Comparison of ENCODE assay signal across 13 mouse cellular contexts in the genomic region with DNA sequence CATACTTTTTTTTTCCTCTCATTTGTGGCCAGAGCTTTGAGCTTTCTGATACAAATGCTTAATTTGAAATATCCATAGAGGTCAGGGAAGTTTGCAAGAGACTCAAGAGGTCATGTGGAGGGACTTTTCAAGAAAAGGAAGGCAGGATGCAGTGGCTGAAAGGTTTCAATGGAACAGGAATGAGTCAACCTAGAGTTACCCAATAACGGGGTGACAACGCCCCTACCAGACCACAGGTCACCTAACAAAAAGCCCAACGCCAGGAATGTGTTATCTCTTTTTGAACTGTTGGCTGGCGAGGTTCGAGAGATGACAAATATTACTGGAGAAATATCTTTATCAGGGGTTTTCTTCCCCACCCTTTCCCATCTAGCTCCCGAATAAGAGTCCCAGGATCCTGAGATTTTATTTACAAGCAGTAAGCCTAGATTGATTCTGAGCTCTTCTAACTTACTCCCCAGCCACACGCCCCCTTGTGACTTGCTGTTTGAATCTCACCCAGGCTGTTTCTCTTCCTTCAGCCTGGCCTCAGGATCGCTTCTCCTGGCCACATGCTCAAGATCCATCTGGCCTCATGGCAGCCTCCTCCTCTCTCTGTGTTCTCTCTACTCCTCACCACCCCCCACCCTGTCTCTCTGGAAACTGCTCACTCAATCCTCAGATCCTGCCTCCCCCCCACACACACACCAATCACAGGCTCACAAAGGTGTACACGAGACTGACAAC. TPM values are rescaled to one million over a fixed set of nuclear protein-coding genes. Genes with fewer than 3 reads are reported as not detected.
DNase-seq lines count a peak whose midpoint lies in the region; ATAC-seq and TF ChIP-seq lines count a peak whose summit lies in the region.
"Had no signal": no experiment of that assay in that cellular context is flagged by ENCODE, and none has a peak within 500 bp of the region (broad histone marks: within the 10 kb centered on the region; RNA-seq: fewer than 3 reads in every experiment).

No protein-coding gene starts in this region.

- DNase-seq in heart, postnatal 0 days (ENCODE audit: low spot score): no peak
- no peak for DNase-seq in heart, postnatal 36 days
- peak; percentile 50 for DNase-seq in lung, postnatal 0 days (ENCODE audit: low spot score)
- DNase-seq in lung, postnatal 14 days: no peak
- DNase-seq in adipocyte (ENCODE audit: low spot score): peak; percentile 32
- DNase-seq in embryonic facial prominence, embryonic 10.5 days (ENCODE audit: low spot score): no peak
- DNase-seq in B cell, adult 2 months: no peak
- DNase-seq: gastrocnemius, postnatal 36 days; kidney, adult 18-20 months; liver, embryonic 13.5 days; right cerebral cortex, postnatal 4 days; thymus, postnatal 36 days had no signal

- 46% methylated on average over 9 of the region's 9 CpGs for WGBS in heart, postnatal 0 days
- WGBS in lung, postnatal 0 days: 40% methylated on average over 9 of the region's 9 CpGs
- WGBS in embryonic facial prominence, embryonic 10.5 days: 70% methylated on average over 9 of the region's 9 CpGs

- no peak overlapping the region for H3K9ac ChIP-seq in heart, postnatal 0 days (replicated peaks; ENCODE audit: low read depth, low read length)
- no peak overlapping the region for H3K9ac ChIP-seq in lung, postnatal 0 days (replicated peaks; ENCODE audit: low read depth)
- H3K9ac ChIP-seq: liver, embryonic 13.5 days had no signal

- no peak for TF ChIP-seq POLR2A in myocyte (IDR thresholded peaks at IDR 0.05; ENCODE audit: insufficient read length, low read depth)

- TF ChIP-seq EP300 in heart, postnatal 0 days (IDR thresholded peaks at IDR 0.05; ENCODE audit: low read depth): no peak
- TF ChIP-seq EP300 in lung, postnatal 0 days (IDR thresholded peaks at IDR 0.05): no peak

- ATAC-seq in heart, postnatal 0 days (ENCODE audit: insufficient read depth, low read depth): no peak
- ATAC-seq in lung, postnatal 0 days: peak; percentile 49

- TF ChIP-seq CTCF in heart, postnatal 0 days (IDR thresholded peaks at IDR 0.05; ENCODE audit: low read depth): peak; percentile 20; the same call in 1 of the 2 replicates
- TF ChIP-seq CTCF in lung, postnatal 0 days (IDR thresholded peaks at IDR 0.05): peak; percentile 53

- intact Hi-C loops in heart, postnatal 36 days (cut with DNase I): no loop called here

- H3K27me3 ChIP-seq in heart, postnatal 0 days (ENCODE audit: control insufficient read depth, insufficient read depth, low read length): no peaks in the 10 kb centered on the region
- H3K27me3 ChIP-seq in lung, postnatal 0 days (replicated peaks; ENCODE audit: insufficient read depth, low read length): no peaks in the 10 kb centered on the region
- no peaks in the 10 kb centered on the region for H3K27me3 ChIP-seq in myocyte (ENCODE audit: control insufficient read depth, insufficient read depth, insufficient read length)
- no peaks in the 10 kb centered on the region for H3K27me3 ChIP-seq in embryonic facial prominence, embryonic 10.5 days (replicated peaks; ENCODE audit: low read depth, poor library complexity, severe bottlenecking)
- H3K27me3 ChIP-seq: liver, embryonic 13.5 days had no signal

- no peaks in the 10 kb centered on the region for H3K36me3 ChIP-seq in heart, postnatal 0 days (replicated peaks; ENCODE audit: control insufficient read depth, insufficient read depth, low read length)
- no peaks in the 10 kb centered on the region for H3K36me3 ChIP-seq in lung, postnatal 0 days (ENCODE audit: insufficient read depth, low read length)
- no peaks in the 10 kb centered on the region for H3K36me3 ChIP-seq in myocyte (ENCODE audit: control insufficient read depth, insufficient read depth)
- no peaks in the 10 kb centered on the region for H3K36me3 ChIP-seq in embryonic facial prominence, embryonic 10.5 days (replicated peaks)
- H3K36me3 ChIP-seq: liver, embryonic 13.5 days had no signal

- H3K4me2 ChIP-seq in heart, postnatal 0 days (ENCODE audit: low read depth, low read length): no peak overlapping the region
- H3K4me2 ChIP-seq in lung, postnatal 0 days (replicated peaks; ENCODE audit: low read depth, low read length): no peak overlapping the region
- peak overlapping the region; percentile 16 for H3K4me2 ChIP-seq in myocyte (ENCODE audit: low read depth)
- H3K4me2 ChIP-seq: liver, embryonic 13.5 days had no signal

- H3K27ac ChIP-seq in heart, postnatal 0 days (ENCODE audit: low read depth): no peak overlapping the region
- H3K27ac ChIP-seq in lung, postnatal 0 days (ENCODE audit: low read length): no peak overlapping the region
- no peak overlapping the region for H3K27ac ChIP-seq in embryonic facial prominence, embryonic 10.5 days (replicated peaks)
- H3K27ac ChIP-seq: liver, embryonic 13.5 days had no signal

- peaks cover 1% of the 10 kb centered on the region; the same call in 1 of the 2 replicates for H3K4me1 ChIP-seq in heart, postnatal 0 days (ENCODE audit: control insufficient read depth, insufficient read depth)
- H3K4me1 ChIP-seq in lung, postnatal 0 days (ENCODE audit: insufficient read depth, low read depth, low read length): peaks cover 1% of the 10 kb centered on the region; the same call in 1 of the 2 replicates
- no peaks in the 10 kb centered on the region for H3K4me1 ChIP-seq in embryonic facial prominence, embryonic 10.5 days

- H3ac ChIP-seq in myocyte (ENCODE audit: control insufficient read depth, insufficient read length): no peak overlapping the region

- H3K79me2 ChIP-seq in myocyte (ENCODE audit: control insufficient read depth, insufficient read depth): no peaks in the 10 kb centered on the region

- no peaks in the 10 kb centered on the region for H3K9me3 ChIP-seq in heart, postnatal 0 days (replicated peaks; ENCODE audit: control insufficient read depth, low read length)
- no peaks in the 10 kb centered on the region for H3K9me3 ChIP-seq in lung, postnatal 0 days (ENCODE audit: low read length)
- H3K9me3 ChIP-seq in embryonic facial prominence, embryonic 10.5 days: no peaks in the 10 kb centered on the region
- H3K9me3 ChIP-seq: liver, embryonic 13.5 days had no signal

- H3K4me3 ChIP-seq in heart, postnatal 0 days (ENCODE audit: low read depth, low read length): no peak overlapping the region
- no peak overlapping the region for H3K4me3 ChIP-seq in lung, postnatal 0 days (ENCODE audit: low read depth, low read length)
- no peak overlapping the region for H3K4me3 ChIP-seq in myocyte
- H3K4me3 ChIP-seq in embryonic facial prominence, embryonic 10.5 days: no peak overlapping the region
- H3K4me3 ChIP-seq: liver, embryonic 13.5 days had no signal

TF ChIP-seq in myocyte, 11 proteins besides CTCF, POLR2A, EP300 and RAD21:
- TF ChIP-seq MAX (IDR thresholded peaks at IDR 0.05; ENCODE audit: low read depth): no peak

RNA-seq across cellular contexts. Expression of a gene that starts 13.0 kb away (rescaled TPM):
- total RNA-seq in heart, postnatal 0 days (2014; rRNA removed; ENCODE audit: low replicate concordance): 0.19 TPM in 1 of 2 replicates, not detected in the other
- 0.42 and 0.56 TPM in 2 replicates for polyA plus RNA-seq in heart, postnatal 0 days (2015; fragmentation: Nextera tagmentation; extraction: Ambion mirVana)
- 1 to 10 TPM; 1.7 TPM for total RNA-seq in heart, postnatal 36 days (2021)
- polyA plus RNA-seq in lung, postnatal 0 days (2015; fragmentation: Nextera tagmentation; extraction: Ambion mirVana): 7.3 and 7.8 TPM in 2 replicates
- 4.2 TPM for polyA plus RNA-seq in myocyte (2012; fragmentation: generic; extraction: Trizol)
- polyA plus RNA-seq in embryonic facial prominence, embryonic 10.5 days (2016; fragmentation: Nextera tagmentation; extraction: Ambion mirVana): not detected in 2 replicates

RNA-seq across cellular contexts. Expression of a gene that starts 45.5 kb away (rescaled TPM):
- total RNA-seq in heart, postnatal 0 days (2014; rRNA removed; ENCODE audit: low replicate concordance): 95.8 and 97.9 TPM in 2 replicates
- polyA plus RNA-seq in heart, postnatal 0 days (2015; fragmentation: Nextera tagmentation; extraction: Ambion mirVana): 32.1 and 34.7 TPM in 2 replicates
- 10 to 100 TPM; 29.9 to 37.4 TPM for total RNA-seq in heart, postnatal 36 days (2021)
- 38.4 and 39.9 TPM in 2 replicates for polyA plus RNA-seq in lung, postnatal 0 days (2015; fragmentation: Nextera tagmentation; extraction: Ambion mirVana)
- polyA plus RNA-seq in myocyte (2012; fragmentation: generic; extraction: Trizol): 58.8 TPM
- polyA plus RNA-seq in embryonic facial prominence, embryonic 10.5 days (2016; fragmentation: Nextera tagmentation; extraction: Ambion mirVana): 185 and 189 TPM in 2 replicates

RNA-seq across cellular contexts. Expression of a gene that starts 46.9 kb away (rescaled TPM):
- total RNA-seq in heart, postnatal 0 days (2014; rRNA removed; ENCODE audit: low replicate concordance): 36.0 and 48.9 TPM in 2 replicates
- 28.6 and 29.1 TPM in 2 replicates for polyA plus RNA-seq in heart, postnatal 0 days (2015; fragmentation: Nextera tagmentation; extraction: Ambion mirVana)
- total RNA-seq in heart, postnatal 36 days (2021): 10 to 100 TPM; 35.3 to 41.7 TPM
- 67.4 and 68.4 TPM in 2 replicates for polyA plus RNA-seq in lung, postnatal 0 days (2015; fragmentation: Nextera tagmentation; extraction: Ambion mirVana)
- 28.6 TPM for polyA plus RNA-seq in myocyte (2012; fragmentation: generic; extraction: Trizol)
- polyA plus RNA-seq in embryonic facial prominence, embryonic 10.5 days (2016; fragmentation: Nextera tagmentation; extraction: Ambion mirVana): 16.7 and 17.6 TPM in 2 replicates

Comparison
In these comparisons a context has a peak if more than half of its experiments do, and no peak if none do; other contexts are left out.
1. DNase-seq: peak in lung, postnatal 0 days (single experiment) and adipocyte (single experiment); none in heart, postnatal 0 days (single experiment), heart, postnatal 36 days (0 of 2), lung, postnatal 14 days (single experiment), embryonic facial prominence, embryonic 10.5 days (single experiment) and B cell, adult 2 months (0 of 2).